Mouse (Mus musculus) CH12.LX (cell line): ENCODE results near the gene Flot2. TPM values are rescaled to one million over a fixed set of nuclear protein-coding genes. Genes with fewer than 3 reads are reported as not detected.

Experiments
- DNase-seq: peaks from one replicate; pipeline ENCODE4 v3.0.0-alpha.2; 2013; ENCODE audit errors: extremely low read depth
- H3K27ac ChIP-seq: 2 replicates; pipeline ENCODE4 v1.5.1; 2012; ENCODE audit warnings: low read depth, mild to moderate bottlenecking, control low read depth, moderate library complexity; ENCODE audit not compliant: insufficient read depth
- H3K27me3 ChIP-seq: replicated peaks from 2 replicates; pipeline ENCODE3; 2012; ENCODE audit warnings: inconsistent platforms
- H3K36me3 ChIP-seq, 2 experiments: replicated peaks in 1 of 2; 2 replicates each; pipeline versions ENCODE3 to v1.6.1; 2012; ENCODE audit warnings: inconsistent platforms in 1 of 2, low read length in 1 of 2, mild to moderate bottlenecking in 1 of 2, mixed read lengths in 1 of 2, moderate library complexity in 1 of 2; ENCODE audit not compliant: control insufficient read depth in 1 of 2, insufficient read depth in 1 of 2
- H3K4me1 ChIP-seq, 2 experiments: 2 replicates each; pipeline ENCODE4 v1.6.1; 2012; ENCODE audit warnings: inconsistent platforms in 1 of 2, moderate library complexity in 1 of 2; ENCODE audit not compliant: insufficient read depth in 2 of 2, control insufficient read depth in 1 of 2
- H3K4me2 ChIP-seq: 2 replicates; pipeline ENCODE4 v1.6.1; 2012; ENCODE audit warnings: low read depth, mild to moderate bottlenecking, control low read depth; ENCODE audit not compliant: poor library complexity, insufficient read depth, severe bottlenecking
- H3K4me3 ChIP-seq, 3 experiments: fragments of 150-350 bp in 1 of 3; sonication (generic) in 1 of 3; replicated peaks in 1 of 3; 2 replicates each; pipeline versions ENCODE3 to v1.5.1; 2011 to 2012; ENCODE audit warnings: low read depth in 2 of 3, low read length in 2 of 3, mild to moderate bottlenecking in 2 of 3, moderate library complexity in 2 of 3, control low read depth in 1 of 3, improper control_type of control experiment in 1 of 3, inconsistent platforms in 1 of 3, mixed read lengths in 1 of 3; ENCODE audit not compliant: poor library complexity in 1 of 3
- H3K79me2 ChIP-seq: replicated peaks from 2 replicates; pipeline ENCODE4 v1.6.1; 2012; ENCODE audit warnings: mild to moderate bottlenecking, moderate library complexity; ENCODE audit not compliant: control insufficient read depth, poor library complexity, insufficient read depth, severe bottlenecking; ENCODE audit errors: extremely low read depth
- H3K9ac ChIP-seq: 2 replicates; pipeline ENCODE4 v1.6.1; 2012; ENCODE audit warnings: low read depth, mild to moderate bottlenecking, control low read depth, moderate library complexity; ENCODE audit not compliant: insufficient read depth
- H3K9me3 ChIP-seq: replicated peaks from 2 replicates; pipeline ENCODE3; 2012; ENCODE audit warnings: low read length, inconsistent platforms, mixed read lengths
- BHLHE40 ChIP-seq: IDR thresholded peaks from 2 replicates; pipeline ENCODE4 v1.6.1; 2011; ENCODE audit warnings: mild to moderate bottlenecking, low read depth, low read length, improper control_type of control experiment
- CHD1 ChIP-seq: IDR thresholded peaks from 2 replicates; pipeline ENCODE4 v1.6.1; 2012; ENCODE audit warnings: low read depth, low read length, improper control_type of control experiment, inconsistent platforms
- CTCF ChIP-seq, 2 experiments: IDR thresholded peaks in 1 of 2; conservative IDR thresholded peaks in 1 of 2; 2 replicates each; pipeline ENCODE4 v1.5.1; 2011 to 2012; ENCODE audit warnings: low read depth in 2 of 2, low read length in 2 of 2, improper control_type of control experiment in 1 of 2, inconsistent platforms in 1 of 2, mild to moderate bottlenecking in 1 of 2, moderate library complexity in 1 of 2
- E2F4 ChIP-seq: IDR thresholded peaks from 2 replicates; pipeline ENCODE4 v1.6.1; 2011; ENCODE audit warnings: low read depth, low read length, improper control_type of control experiment; ENCODE audit not compliant: insufficient replicate concordance
- ELF1 ChIP-seq: IDR thresholded peaks from 2 replicates; pipeline ENCODE4 v1.6.1; 2014; ENCODE audit warnings: low read depth, mild to moderate bottlenecking, inconsistent platforms, low read length, improper control_type of control experiment
- ETS1 ChIP-seq: conservative IDR thresholded peaks from 2 replicates; pipeline ENCODE4 v1.6.1; 2012; ENCODE audit warnings: low read depth, mild to moderate bottlenecking, inconsistent platforms, low read length, improper control_type of control experiment, moderate library complexity
- GABPA ChIP-seq: IDR thresholded peaks from 2 replicates; pipeline ENCODE4 v1.6.1; 2012; ENCODE audit warnings: low read depth, low read length, improper control_type of control experiment, inconsistent platforms; ENCODE audit not compliant: insufficient replicate concordance
- HCFC1 ChIP-seq: IDR thresholded peaks from 2 replicates; pipeline ENCODE4 v1.6.1; 2012; ENCODE audit warnings: low read depth, mild to moderate bottlenecking, inconsistent platforms, low read length, improper control_type of control experiment
- MAFK ChIP-seq: IDR thresholded peaks from 2 replicates; pipeline ENCODE4 v1.6.1; 2011; ENCODE audit warnings: low read length, improper control_type of control experiment; ENCODE audit not compliant: insufficient replicate concordance
- MAX ChIP-seq: IDR thresholded peaks from 2 replicates; pipeline ENCODE4 v1.6.1; 2011; ENCODE audit warnings: low read length, improper control_type of control experiment
- MEF2A ChIP-seq: IDR thresholded peaks from 2 replicates; pipeline ENCODE4 v1.6.1; 2014; ENCODE audit warnings: low read depth, mild to moderate bottlenecking, inconsistent platforms, low read length, improper control_type of control experiment, borderline replicate concordance
- MXI1 ChIP-seq: IDR thresholded peaks from 2 replicates; pipeline ENCODE4 v1.6.1; 2011; ENCODE audit warnings: mild to moderate bottlenecking, low read depth, low read length, improper control_type of control experiment
- MYC ChIP-seq: IDR thresholded peaks from 2 replicates; pipeline ENCODE4 v1.6.1; 2011; ENCODE audit warnings: low read depth, mild to moderate bottlenecking, improper control_type of control experiment, low read length
- NELFE ChIP-seq: IDR thresholded peaks from 2 replicates; pipeline ENCODE4 v1.6.1; 2011; ENCODE audit warnings: low read depth, low read length, improper control_type of control experiment
- NRF1 ChIP-seq: IDR thresholded peaks from 2 replicates; pipeline ENCODE4 v1.6.1; 2014; ENCODE audit warnings: low read depth, mild to moderate bottlenecking, inconsistent platforms, low read length, improper control_type of control experiment, moderate library complexity
- PAX5 ChIP-seq: IDR thresholded peaks from 2 replicates; pipeline ENCODE4 v1.6.1; 2012; ENCODE audit warnings: low read length, inconsistent platforms, mixed read lengths
- POLR2A ChIP-seq: IDR thresholded peaks from 2 replicates; pipeline ENCODE4 v1.6.1; 2011; ENCODE audit warnings: low read depth, mild to moderate bottlenecking, improper control_type of control experiment, low read length
- RCOR1 ChIP-seq: conservative IDR thresholded peaks from 2 replicates; pipeline ENCODE4 v1.6.1; 2012; ENCODE audit warnings: low read depth, mild to moderate bottlenecking, inconsistent platforms, low read length, improper control_type of control experiment
- SIN3A ChIP-seq: IDR thresholded peaks from 2 replicates; pipeline ENCODE4 v1.6.1; 2012; ENCODE audit warnings: low read length, improper control_type of control experiment, inconsistent platforms
- USF1 ChIP-seq: IDR thresholded peaks from 2 replicates; pipeline ENCODE4 v1.6.1; 2014; ENCODE audit warnings: low read depth, mild to moderate bottlenecking, inconsistent platforms, low read length, improper control_type of control experiment
- ZC3H11A ChIP-seq: IDR thresholded peaks from 2 replicates; pipeline ENCODE4 v1.6.1; 2012; ENCODE audit warnings: low read depth, mild to moderate bottlenecking, inconsistent platforms, low read length, improper control_type of control experiment
- ZMIZ1 ChIP-seq: IDR thresholded peaks from 2 replicates; pipeline ENCODE4 v1.6.1; 2012; ENCODE audit warnings: low read depth, mild to moderate bottlenecking, inconsistent platforms, low read length, improper control_type of control experiment
- ZNF384 ChIP-seq: IDR thresholded peaks from 2 replicates; pipeline ENCODE4 v1.6.1; 2012; ENCODE audit warnings: low read depth, low read length, improper control_type of control experiment, inconsistent platforms
- dilution Hi-C: fragments of 300-500 bp; cut with MboI; formaldehyde crosslinking; loops from 2 replicates; pipeline ENCODE4 v1.14.3; 2020; ENCODE audit warnings: low sequenced_read_pairs; ENCODE audit not compliant: extremely low pct_unique_long_range_greater_than_20kb, extremely low pct_ligation_motif_present
- in situ Hi-C: fragments of 300-500 bp; cut with MboI; formaldehyde crosslinking; loops from 3 replicates; pipeline ENCODE4 v1.14.3; 2019; ENCODE audit warnings: low sequenced_read_pairs, low pct_ligation_motif_present, low pct_unique_long_range_greater_than_20kb, mixed read lengths
- polyA plus RNA-seq: library from polyadenylated mRNA; unstranded; fragments of >175 nt; gene quantifications from 2 replicates; pipeline ENCODE4 v1.2.1, GENCODE M21; 2012; ENCODE audit warnings: low read depth; ENCODE audit not compliant: insufficient read length
- total RNA-seq, 2 experiments: library from RNA; depleted of rRNA; stranded (reverse); fragments of 300-350 nt in 1 of 2; fragments of >200 nt in 1 of 2; gene quantifications; 2 replicates each; pipeline ENCODE4 v1.2.3; 2012 to 2014

Flot2 gene
- total and polyA plus RNA-seq, 3 experiments: 5.2 to 14.7 (median 13.4) TPM

- Histone ChIP-seq H3K79me2 (no peaks in the 10 kb centered on the region), H3K27me3 (no peaks in the 10 kb centered on the region), H3K36me3 (peaks cover 20 to 24% of the 10 kb centered on the region in 2 experiments), H3K9me3 (no peaks in the 10 kb centered on the region), H3K4me3 (no peak overlapping the region), H3K27ac (no peak overlapping the region), H3K4me1 (peaks cover 0 to 2% of the 10 kb centered on the region in 2 experiments; a peak in 1 of 4 replicates), H3K9ac (no peak overlapping the region), H3K4me2 (no peak overlapping the region)
- TF ChIP-seq ETS1: no peak
- no peak for TF ChIP-seq ELF1
- no peak for TF ChIP-seq ZNF384
- no peak for TF ChIP-seq POLR2A
- no peak for TF ChIP-seq MAFK
- TF ChIP-seq BHLHE40: no peak
- no peak for TF ChIP-seq CHD1
- no peak for TF ChIP-seq MEF2A
- no peak for TF ChIP-seq GABPA
- TF ChIP-seq RCOR1: no peak
- TF ChIP-seq ZMIZ1: no peak
- TF ChIP-seq NRF1: no peak
- TF ChIP-seq MAX: no peak
- TF ChIP-seq MXI1: no peak
- TF ChIP-seq PAX5: no peak
- TF ChIP-seq NELFE: no peak
- dilution Hi-C loops (no loop called here), in situ Hi-C loops (no loop called here)
- no peak for DNase-seq
Observed at GRCm38 (mm10) chr11:78062563-78062962, 24.8 kb downstream of the Flot2 start.

GRCm38 (mm10) chr11:78065906-78066305 lies 28.2 kb downstream of the Flot2 start:
- TF ChIP-seq USF1 (no peak), CTCF (conservative IDR thresholded peaks at IDR 0.05 in 1 of 2, IDR thresholded peaks at IDR 0.05 in 1 of 2; ENCODE audit: low read depth in 2 of 2, low read length in 2 of 2) (no peak), MXI1 (no peak), HCFC1 (no peak), BHLHE40 (no peak), ZC3H11A (no peak), MYC (no peak), SIN3A (no peak), ZMIZ1 (no peak), E2F4 (no peak), NELFE (no peak), ZNF384 (no peak)
- in situ Hi-C loops: no loop called here
- no peak overlapping the region for H3K4me3 ChIP-seq
- dilution Hi-C loops: no loop called here
- H3K4me2 ChIP-seq: no peak overlapping the region
- no peak overlapping the region for H3K9ac ChIP-seq
- H3K27me3 ChIP-seq: no peaks in the 10 kb centered on the region
- no peak for DNase-seq
- no peak overlapping the region for H3K27ac ChIP-seq
- peaks cover 0 to 14% of the 10 kb centered on the region in 2 experiments for H3K36me3 ChIP-seq
- H3K79me2 ChIP-seq: no peaks in the 10 kb centered on the region
- H3K9me3 ChIP-seq: no peaks in the 10 kb centered on the region
- no peaks in the 10 kb centered on the region for H3K4me1 ChIP-seq
